Mouse (Mus musculus): ENCODE data around the gene Shisa3.

DNA sequence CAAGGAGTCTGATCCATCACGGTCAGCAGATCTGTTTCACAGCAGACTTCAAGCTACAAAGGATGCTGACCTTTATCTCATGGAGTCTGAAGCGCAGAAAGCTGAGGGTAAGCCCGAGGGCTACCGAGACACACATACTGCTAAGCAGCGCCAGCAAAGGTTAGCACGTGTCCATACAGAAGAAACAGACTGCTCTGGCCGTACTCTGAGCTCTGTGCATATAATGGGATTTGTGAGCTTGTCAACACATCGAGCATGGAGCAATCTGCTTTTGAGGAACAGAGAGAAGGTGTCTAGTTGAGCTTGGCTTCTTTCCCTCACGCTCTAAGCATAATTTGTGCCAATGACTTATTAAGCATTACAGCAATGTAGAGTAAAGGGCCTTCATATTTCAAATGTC is 33.6 kb upstream of the Shisa3 start:
- TF ChIP-seq CTCF (IDR thresholded peaks at IDR 0.05; ENCODE audit: low read depth, low read length) (no peak), GATA1 (IDR thresholded peaks at IDR 0.05; ENCODE audit: borderline replicate concordance, low read length) (no peak), GATA2 (IDR thresholded peaks at IDR 0.05; ENCODE audit: borderline replicate concordance, low read depth, low read length) (no peak), TAL1 (conservative IDR thresholded peaks at IDR 0.05; ENCODE audit: low read depth, low read length) (no peak)
